Mouse (Mus musculus) heart, embryonic 10.5 days (tissue): ENCODE results near the gene Scp2. TPM values are rescaled to one million over a fixed set of nuclear protein-coding genes. Genes with fewer than 3 reads are reported as not detected.
"Not testable (repeated sequence)": the region's sequence is repeated elsewhere in the genome, so short reads cannot be mapped to it uniquely, and the experiment has no call there.

Experiments
- DNase-seq: peaks from one replicate; pipeline ENCODE4 v3.0.0-alpha.2; 2017; ENCODE audit warnings: low spot score
- H3K27ac ChIP-seq: fragments of 300-500 bp; sonication (generic); 2 replicates; pipeline ENCODE4 v1.5.1; 2016; ENCODE audit warnings: mild to moderate bottlenecking
- H3K27me3 ChIP-seq: fragments of 300-500 bp; sonication (generic); 2 replicates; pipeline ENCODE4 v1.6.1; 2016; ENCODE audit warnings: mild to moderate bottlenecking; ENCODE audit not compliant: poor library complexity, insufficient read depth, severe bottlenecking
- H3K36me3 ChIP-seq: fragments of 300-500 bp; sonication (generic); 2 replicates; pipeline ENCODE4 v1.6.1; 2016; ENCODE audit warnings: mild to moderate bottlenecking, moderate library complexity
- H3K4me1 ChIP-seq: fragments of 300-500 bp; sonication (generic); 2 replicates; pipeline ENCODE4 v1.6.1; 2016; ENCODE audit warnings: mild to moderate bottlenecking
- H3K4me3 ChIP-seq: fragments of 300-500 bp; sonication (generic); 2 replicates; pipeline ENCODE4 v1.5.1; 2016; ENCODE audit warnings: mild to moderate bottlenecking, moderate library complexity
- H3K9me3 ChIP-seq: fragments of 300-500 bp; sonication (generic); 2 replicates; pipeline ENCODE4 v1.6.1; 2016; ENCODE audit warnings: mild to moderate bottlenecking, moderate library complexity
- WGBS: fragments of 180-500 bp; shearing (Covaris S2); methylation state at CpG from one replicate; pipeline ENCODE4 v1.1.7; 2016; 5-methylcytosine and 5-hydroxymethylcytosine counted together
- polyA plus RNA-seq: library from polyadenylated mRNA; unstranded; fragments of >200 nt; fragmentation: Nextera tagmentation; extraction: Ambion mirVana; gene quantifications from 2 replicates; pipeline ENCODE4 v1.2.1, GENCODE M21; 2016

Gene Scp2
- polyA plus RNA-seq: 179 and 191 TPM in 2 replicates

GRCm38 (mm10) chr4:108144880-108145279 is at the start of gene Scp2:
Gene Scp2, minus strand, starts transcription at chr4:108144998.
- DNase-seq: no peak
- Histone ChIP-seq H3K27me3 (no peaks in the 10 kb centered on the region), H3K9me3 (no peaks in the 10 kb centered on the region), H3K4me3 (no peak within 1 kb of the TSS), H3K36me3 (no peaks in the 10 kb centered on the region), H3K27ac (no peak within 1 kb of the TSS), H3K4me1 (no peaks in the 10 kb centered on the region)
- WGBS: 87% methylated on average over 1 of the region's 1 CpGs

DNA sequence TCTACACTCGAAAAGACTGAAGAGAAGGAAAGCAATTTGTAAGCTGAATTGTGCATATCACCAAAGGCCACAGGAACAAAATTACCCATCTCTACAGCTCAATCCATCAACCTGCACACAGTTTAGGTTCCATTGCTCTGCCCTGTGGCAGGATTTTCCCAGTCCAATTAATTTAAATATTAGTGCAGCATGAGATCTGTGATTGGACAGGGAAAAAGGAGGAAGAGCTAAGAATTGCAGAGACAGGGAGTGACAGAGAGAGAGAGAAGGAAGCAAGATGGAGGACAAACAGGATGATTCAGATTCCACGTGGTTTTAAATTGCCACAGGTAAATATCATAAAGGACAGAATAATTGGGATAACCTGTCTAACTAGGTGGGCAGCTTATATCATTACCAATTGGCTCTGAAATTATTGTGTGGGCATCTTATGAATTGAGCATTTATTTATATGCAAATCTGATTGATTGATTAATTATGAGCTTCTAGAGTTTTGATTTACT is 48.1 kb upstream of the Scp2 start:
- Histone ChIP-seq H3K27ac (no peak overlapping the region), H3K36me3 (no peaks in the 10 kb centered on the region), H3K4me1 (0 out of 2 replicates have a peak, but pooled peaks cover 4% of the 10 kb centered on the region), H3K27me3 (no peaks in the 10 kb centered on the region), H3K4me3 (no peak overlapping the region), H3K9me3 (no peaks in the 10 kb centered on the region)
- DNase-seq: no peak
- 82% methylated on average over 2 of the region's 2 CpGs for WGBS

DNA sequence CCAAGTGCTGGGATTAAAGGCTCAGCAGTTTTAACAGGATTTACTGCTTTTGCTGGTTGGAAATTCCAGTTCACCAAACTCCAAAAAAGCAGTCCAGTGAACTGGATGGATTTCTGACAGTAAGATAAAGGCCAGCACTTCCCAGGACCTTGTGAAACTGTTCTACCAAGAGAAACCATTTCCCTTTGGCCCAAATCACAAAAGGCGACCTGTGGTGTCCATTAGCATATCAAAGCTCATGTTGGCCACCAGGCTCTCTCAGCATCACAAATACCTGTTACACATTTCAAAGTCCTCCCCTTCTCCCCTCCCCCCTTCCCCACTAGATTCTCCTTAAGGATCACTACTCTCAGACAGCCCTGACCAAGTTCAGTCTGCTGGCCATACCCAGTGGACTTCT is 37.5 kb upstream of the Scp2 start:
- Histone ChIP-seq H3K4me1 (no peaks in the 10 kb centered on the region), H3K9me3 (no peaks in the 10 kb centered on the region), H3K36me3 (no peaks in the 10 kb centered on the region), H3K27me3 (no peaks in the 10 kb centered on the region), H3K4me3 (no peak overlapping the region), H3K27ac (no peak overlapping the region)
- DNase-seq: no peak
- 58% methylated on average over 1 of the region's 1 CpGs for WGBS

GRCm38 (mm10) chr4:108168056-108168455 is 23.3 kb upstream of the Scp2 start:
- 81% methylated on average over 6 of the region's 6 CpGs for WGBS
- Histone ChIP-seq H3K9me3 (no peaks in the 10 kb centered on the region), H3K36me3 (peaks cover 7% of the 10 kb centered on the region; the same call in 1 of the 2 replicates), H3K27ac (no peak overlapping the region), H3K4me3 (no peak overlapping the region), H3K4me1 (peaks cover 10% of the 10 kb centered on the region), H3K27me3 (peaks cover 19% of the 10 kb centered on the region; the same call in 1 of the 2 replicates)
- DNase-seq: no peak

DNA sequence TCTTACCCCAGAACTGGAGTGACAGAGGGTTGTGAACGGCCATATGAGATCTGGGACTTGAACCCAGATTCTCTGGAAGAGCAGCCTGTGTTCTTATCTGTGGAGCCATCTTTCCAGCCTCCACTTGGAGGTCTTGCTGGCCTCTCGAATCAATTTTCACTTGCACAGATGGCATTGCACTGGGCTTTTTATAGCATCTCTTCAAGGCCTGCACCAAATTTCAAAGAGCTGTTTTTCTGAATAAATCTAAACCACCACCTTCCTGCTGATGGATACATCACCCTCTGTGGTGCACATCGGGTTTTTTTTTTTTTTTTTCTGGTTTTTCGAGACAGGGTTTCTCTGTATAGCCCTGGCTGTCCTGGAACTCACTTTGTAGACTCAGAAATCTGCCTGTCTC is 22.1 kb upstream of the Scp2 start:
- WGBS: 74% methylated on average over 4 of the region's 4 CpGs
- H3K27ac ChIP-seq: no peak overlapping the region
- peaks cover 10% of the 10 kb centered on the region for H3K4me1 ChIP-seq
- no peaks in the 10 kb centered on the region for H3K9me3 ChIP-seq
- peaks cover 7% of the 10 kb centered on the region; the same call in 1 of the 2 replicates for H3K36me3 ChIP-seq
- H3K4me3 ChIP-seq: no peak overlapping the region
- peaks cover 19% of the 10 kb centered on the region; the same call in 1 of the 2 replicates for H3K27me3 ChIP-seq
- DNase-seq: no peak

- WGBS: under 1% methylated on average over 43 of the region's 43 CpGs
- no peaks in the 10 kb centered on the region for H3K9me3 ChIP-seq
- peaks cover 19% of the 10 kb centered on the region; the same call in 1 of the 2 replicates for H3K27me3 ChIP-seq
- H3K4me1 ChIP-seq: peaks cover 10% of the 10 kb centered on the region
- peak within 1 kb of the TSS; percentile 81 for H3K4me3 ChIP-seq
- peak; percentile 87 for DNase-seq
- H3K27ac ChIP-seq: peak within 1 kb of the TSS; percentile 85
- no peaks in the 10 kb centered on the region for H3K36me3 ChIP-seq
Observed at GRCm38 (mm10) chr4:108165152-108165895, 20.5 kb upstream of the Scp2 start, which contains the start of gene Echdc2. Gene Echdc2, plus strand, starts transcription at chr4:108165437.

- 80% methylated on average over 3 of the region's 3 CpGs for WGBS
Observed at GRCm38 (mm10) chr4:108163291-108163690, 18.5 kb upstream of the Scp2 start.

GRCm38 (mm10) chr4:108161936-108162335 is 17.1 kb upstream of the Scp2 start:
- no peaks in the 10 kb centered on the region for H3K36me3 ChIP-seq
- no peak overlapping the region for H3K4me3 ChIP-seq
- peaks cover 19% of the 10 kb centered on the region; the same call in 1 of the 2 replicates for H3K27me3 ChIP-seq
- peaks cover 10% of the 10 kb centered on the region for H3K4me1 ChIP-seq
- no peaks in the 10 kb centered on the region for H3K9me3 ChIP-seq
- no peak for DNase-seq
- no peak overlapping the region for H3K27ac ChIP-seq
- 82% methylated on average over 8 of the region's 8 CpGs for WGBS

More at GRCm38 (mm10) chr4:108163291-108163690, 18.5 kb upstream of the Scp2 start:
- no peak overlapping the region for H3K4me3 ChIP-seq
- H3K36me3 ChIP-seq: no peaks in the 10 kb centered on the region
- peaks cover 10% of the 10 kb centered on the region for H3K4me1 ChIP-seq
- H3K27ac ChIP-seq: no peak overlapping the region
- no peak for DNase-seq
- peaks cover 19% of the 10 kb centered on the region; the same call in 1 of the 2 replicates for H3K27me3 ChIP-seq
- H3K9me3 ChIP-seq: no peaks in the 10 kb centered on the region

- not testable (repeated sequence) for H3K36me3 ChIP-seq, DNase-seq
- WGBS: 78% methylated on average over 1 of the region's 1 CpGs
Observed at GRCm38 (mm10) chr4:108155141-108155540, 10.3 kb upstream of the Scp2 start.

GRCm38 (mm10) chr4:108145554-108145953 is 756 bp upstream of the Scp2 start:
- 34% methylated on average over 3 of the region's 3 CpGs for WGBS
- not testable (repeated sequence) for H3K27me3 ChIP-seq, DNase-seq, H3K27ac ChIP-seq, H3K9me3 ChIP-seq, H3K4me1 ChIP-seq, H3K4me3 ChIP-seq, H3K36me3 ChIP-seq

More at GRCm38 (mm10) chr4:108155141-108155540, 10.3 kb upstream of the Scp2 start:
- not testable (repeated sequence) for H3K27me3 ChIP-seq, H3K27ac ChIP-seq, H3K4me1 ChIP-seq, H3K9me3 ChIP-seq, H3K4me3 ChIP-seq

DNA sequence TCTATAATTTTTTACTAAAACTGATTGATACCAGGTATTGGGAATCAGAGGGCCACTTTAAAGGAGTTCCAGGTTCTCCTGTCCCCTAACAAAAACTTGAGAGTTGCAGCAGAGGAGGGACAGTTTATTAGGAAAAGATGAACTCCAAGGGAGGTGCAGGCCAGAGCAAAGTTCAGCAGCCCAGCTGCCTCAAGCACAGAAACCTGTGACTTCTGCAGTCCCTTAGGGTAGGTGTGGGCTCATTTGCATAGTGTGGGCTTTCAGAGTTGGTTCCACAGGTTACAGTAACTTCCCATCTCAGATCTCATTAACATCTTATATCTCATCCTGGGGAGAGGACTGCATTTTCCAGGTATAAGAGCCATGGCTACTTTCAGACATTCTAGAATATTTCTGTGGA is 1.0 kb downstream of the Scp2 start:
- no peaks in the 10 kb centered on the region for H3K36me3 ChIP-seq
- DNase-seq: no peak
- H3K27ac ChIP-seq: no peak overlapping the region
- H3K9me3 ChIP-seq: no peaks in the 10 kb centered on the region
- no peaks in the 10 kb centered on the region for H3K27me3 ChIP-seq
- no peaks in the 10 kb centered on the region for H3K4me1 ChIP-seq
- no peak overlapping the region for H3K4me3 ChIP-seq

- WGBS: 77% methylated on average over 2 of the region's 2 CpGs
- not testable (repeated sequence) for H3K4me1 ChIP-seq, H3K27me3 ChIP-seq, H3K9me3 ChIP-seq, H3K4me3 ChIP-seq, H3K36me3 ChIP-seq, DNase-seq, H3K27ac ChIP-seq
Observed at GRCm38 (mm10) chr4:108143178-108143577, 1.6 kb downstream of the Scp2 start.

GRCm38 (mm10) chr4:108136938-108137337 is 7.9 kb downstream of the Scp2 start:
- Histone ChIP-seq H3K27me3 (no peaks in the 10 kb centered on the region), H3K36me3 (no peaks in the 10 kb centered on the region), H3K4me1 (no peaks in the 10 kb centered on the region), H3K27ac (no peak overlapping the region), H3K9me3 (no peaks in the 10 kb centered on the region), H3K4me3 (no peak overlapping the region)
- no peak for DNase-seq
- 76% methylated on average over 5 of the region's 5 CpGs for WGBS
